Mouse (Mus musculus): ENCODE data around the gene Mpped2.

- TF ChIP-seq POLR2A (IDR thresholded peaks at IDR 0.05; ENCODE audit: low read depth, low read length) (no peak), CTCF (conservative IDR thresholded peaks at IDR 0.05; ENCODE audit: insufficient read depth, insufficient read length, low read depth, low read length) (no peak)
These were observed 97.2 kb downstream of the Mpped2 start for GRCm38 (mm10) chr2:106790329-106790701.

Measured in kidney, adult 2 months (tissue).